Mouse (Mus musculus) MEL (cell line): ENCODE results near the gene Rabl6. TPM values are rescaled to one million over a fixed set of nuclear protein-coding genes. Genes with fewer than 3 reads are reported as not detected.

ENCODE experiments used
- DNase-seq: peaks from one replicate; pipeline ENCODE4 v3.0.0; 2011; ENCODE audit warnings: low read depth, low spot score
- H3K27ac ChIP-seq: 2 replicates; pipeline ENCODE4 v1.5.1; 2012; ENCODE audit warnings: low read depth, mild to moderate bottlenecking, control low read depth, low read length, moderate library complexity; ENCODE audit not compliant: control insufficient read depth
- H3K27me3 ChIP-seq, 2 experiments: fragments of 150-350 bp in 1 of 2; sonication (generic) in 1 of 2; 2 replicates each; pipeline ENCODE4 v1.6.1; 2012; ENCODE audit warnings: low read length in 2 of 2, mild to moderate bottlenecking in 2 of 2, improper control_type of control experiment in 1 of 2, moderate library complexity in 1 of 2; ENCODE audit not compliant: insufficient read depth in 2 of 2, control insufficient read depth in 1 of 2
- H3K36me3 ChIP-seq, 2 experiments: 2 replicates each; pipeline ENCODE4 v1.6.1; 2012 to 2014; ENCODE audit warnings: low read length in 2 of 2, improper control_type of control experiment in 1 of 2, inconsistent platforms in 1 of 2, mild to moderate bottlenecking in 1 of 2; ENCODE audit not compliant: insufficient read depth in 2 of 2, control insufficient read depth in 1 of 2
- H3K4me1 ChIP-seq, 2 experiments: fragments of 150-350 bp in 1 of 2; sonication (generic) in 1 of 2; 2 replicates each; pipeline ENCODE4 v1.6.1; 2012; ENCODE audit warnings: low read length in 2 of 2, improper control_type of control experiment in 1 of 2, mild to moderate bottlenecking in 1 of 2; ENCODE audit not compliant: insufficient read depth in 2 of 2, control insufficient read depth in 1 of 2
- H3K4me3 ChIP-seq, 2 experiments: fragments of 150-350 bp in 1 of 2; sonication (generic) in 1 of 2; 2 replicates each; pipeline ENCODE4 v1.5.1; 2012; ENCODE audit warnings: low read depth in 2 of 2, low read length in 2 of 2, mild to moderate bottlenecking in 2 of 2, moderate library complexity in 2 of 2, control low read depth in 1 of 2, improper control_type of control experiment in 1 of 2; ENCODE audit not compliant: control insufficient read depth in 1 of 2, insufficient read depth in 1 of 2
- H3K79me2 ChIP-seq: 2 replicates; pipeline ENCODE4 v1.6.1; 2012; ENCODE audit warnings: mild to moderate bottlenecking, low read length, moderate library complexity; ENCODE audit not compliant: control insufficient read depth, poor library complexity, insufficient read depth
- H3K9ac ChIP-seq: 2 replicates; pipeline ENCODE4 v1.6.1; 2012; ENCODE audit warnings: low read depth, mild to moderate bottlenecking, control low read depth, low read length, moderate library complexity; ENCODE audit not compliant: control insufficient read depth, poor library complexity, severe bottlenecking
- H3K9me3 ChIP-seq: fragments of 150-350 bp; sonication (generic); replicated peaks from 2 replicates; pipeline ENCODE4 v1.6.1; 2012; ENCODE audit warnings: mild to moderate bottlenecking, low read length, improper control_type of control experiment, moderate library complexity; ENCODE audit not compliant: insufficient read depth
- BHLHE40 ChIP-seq: IDR thresholded peaks from 2 replicates; pipeline ENCODE4 v1.6.1; 2012; ENCODE audit warnings: low read depth, mild to moderate bottlenecking, inconsistent platforms, low read length, improper control_type of control experiment, borderline replicate concordance
- CHD1 ChIP-seq: IDR thresholded peaks from 2 replicates; pipeline ENCODE4 v1.6.1; 2012; ENCODE audit warnings: low read depth, mild to moderate bottlenecking, inconsistent platforms, low read length, improper control_type of control experiment
- CTCF ChIP-seq, 3 experiments: IDR thresholded peaks in 2 of 3; conservative IDR thresholded peaks in 1 of 3; 2 replicates each; pipeline ENCODE4 v1.5.1; 2011 to 2012; ENCODE audit warnings: low read length in 3 of 3, low read depth in 2 of 3, mild to moderate bottlenecking in 2 of 3, improper control_type of control experiment in 1 of 3, inconsistent platforms in 1 of 3, mixed read lengths in 1 of 3, moderate library complexity in 1 of 3; ENCODE audit not compliant: control insufficient read depth in 1 of 3, insufficient read depth in 1 of 3, poor library complexity in 1 of 3, severe bottlenecking in 1 of 3
- ELF1 ChIP-seq: IDR thresholded peaks from 2 replicates; pipeline ENCODE4 v1.6.1; 2014; ENCODE audit warnings: low read depth, mild to moderate bottlenecking, inconsistent platforms, low read length, improper control_type of control experiment, moderate library complexity
- EP300 ChIP-seq, 2 experiments: IDR thresholded peaks; 2 replicates each; pipeline ENCODE4 v1.6.1; 2011; ENCODE audit warnings: improper control_type of control experiment in 2 of 2, low read length in 2 of 2, low read depth in 1 of 2, mild to moderate bottlenecking in 1 of 2
- GATA1 ChIP-seq: IDR thresholded peaks from 2 replicates; pipeline ENCODE4 v1.6.1; 2011; ENCODE audit warnings: low read depth, low read length, improper control_type of control experiment
- HCFC1 ChIP-seq: IDR thresholded peaks from 2 replicates; pipeline ENCODE4 v1.6.1; 2012; ENCODE audit warnings: low read depth, mild to moderate bottlenecking, inconsistent platforms, low read length, improper control_type of control experiment, moderate library complexity
- MAZ ChIP-seq: IDR thresholded peaks from 2 replicates; pipeline ENCODE4 v1.6.1; 2012; ENCODE audit warnings: low read depth, mild to moderate bottlenecking, inconsistent platforms, low read length, improper control_type of control experiment
- MYB ChIP-seq: IDR thresholded peaks from 2 replicates; pipeline ENCODE4 v1.6.1; 2011; ENCODE audit warnings: mild to moderate bottlenecking, low read depth, low read length, improper control_type of control experiment
- MYC ChIP-seq: IDR thresholded peaks from 2 replicates; pipeline ENCODE4 v1.6.1; 2011; ENCODE audit warnings: low read depth, mild to moderate bottlenecking, low read length, improper control_type of control experiment, moderate library complexity
- NRF1 ChIP-seq: IDR thresholded peaks from 2 replicates; pipeline ENCODE4 v1.6.1; 2014; ENCODE audit warnings: low read depth, mild to moderate bottlenecking, inconsistent platforms, low read length, improper control_type of control experiment, moderate library complexity; ENCODE audit not compliant: poor library complexity, insufficient read depth, severe bottlenecking
- POLR2AphosphoS2 ChIP-seq: IDR thresholded peaks from 2 replicates; pipeline ENCODE4 v1.6.1; 2011; ENCODE audit warnings: low read length, improper control_type of control experiment
- RAD21 ChIP-seq: IDR thresholded peaks from 2 replicates; pipeline ENCODE4 v1.6.1; 2011; ENCODE audit warnings: mild to moderate bottlenecking, low read depth, low read length, improper control_type of control experiment
- RCOR1 ChIP-seq: IDR thresholded peaks from 2 replicates; pipeline ENCODE4 v1.6.1; 2012; ENCODE audit warnings: low read depth, mild to moderate bottlenecking, inconsistent platforms, low read length, improper control_type of control experiment
- SIN3A ChIP-seq: IDR thresholded peaks from 2 replicates; pipeline ENCODE4 v1.6.1; 2012; ENCODE audit warnings: low read length, improper control_type of control experiment, inconsistent platforms
- TBP ChIP-seq: IDR thresholded peaks from 2 replicates; pipeline ENCODE4 v1.8.0; 2011; ENCODE audit warnings: low read depth, low read length, improper control_type of control experiment
- USF1 ChIP-seq: IDR thresholded peaks from 2 replicates; pipeline ENCODE4 v1.6.1; 2014; ENCODE audit warnings: low read depth, mild to moderate bottlenecking, inconsistent platforms, low read length, improper control_type of control experiment, moderate library complexity
- ZMIZ1 ChIP-seq: IDR thresholded peaks from 2 replicates; pipeline ENCODE4 v1.6.1; 2012; ENCODE audit warnings: low read depth, mild to moderate bottlenecking, inconsistent platforms, low read length, improper control_type of control experiment, moderate library complexity
- polyA plus RNA-seq, 2 experiments: library from polyadenylated mRNA; stranded (reverse) in 1 of 2; unstranded in 1 of 2; fragments of >175 nt in 1 of 2; fragments of >200 nt in 1 of 2; gene quantifications; 2 replicates each; pipeline versions ENCODE4 v1.2.1 to v1.2.4; 2012; ENCODE audit warnings: low replicate concordance in 2 of 2, low read depth in 1 of 2; ENCODE audit not compliant: insufficient read length in 2 of 2, insufficient read depth in 1 of 2, missing spikeins in 1 of 2
- total RNA-seq: library from RNA; depleted of rRNA; stranded (reverse); fragments of 300-350 nt; gene quantifications from 2 replicates; pipeline ENCODE4 v1.2.3, GENCODE M21; 2012

Gene Rabl6
- total and polyA plus RNA-seq, 3 experiments: 76.9 to 104 (median 84.7) TPM

- peaks cover 0 to 4% of the 10 kb centered on the region in 2 experiments; a peak in 1 of 4 replicates for H3K36me3 ChIP-seq
- TF ChIP-seq ZMIZ1 (no peak), RCOR1 (no peak), EP300 (IDR thresholded peaks at IDR 0.05; ENCODE audit: low read depth in 1 of 2, low read length in 2 of 2) (no peak), MAZ (no peak), MYC (no peak), SIN3A (no peak), MYB (no peak), ELF1 (no peak), USF1 (no peak), TBP (no peak)
- DNase-seq: no peak
- no peaks in the 10 kb centered on the region for H3K9me3 ChIP-seq
- H3K4me1 ChIP-seq: peaks cover 0 to 10% of the 10 kb centered on the region in 2 experiments; a peak in 1 of 4 replicates
- no peak overlapping the region for H3K9ac ChIP-seq
- H3K27me3 ChIP-seq: no peaks in the 10 kb centered on the region
- H3K79me2 ChIP-seq: peaks cover 7% of the 10 kb centered on the region
- no peak overlapping the region for H3K4me3 ChIP-seq
- H3K27ac ChIP-seq: no peak overlapping the region
Observed at GRCm38 (mm10) chr2:25573068-25573467, 35.3 kb downstream of the Rabl6 start.

DNA sequence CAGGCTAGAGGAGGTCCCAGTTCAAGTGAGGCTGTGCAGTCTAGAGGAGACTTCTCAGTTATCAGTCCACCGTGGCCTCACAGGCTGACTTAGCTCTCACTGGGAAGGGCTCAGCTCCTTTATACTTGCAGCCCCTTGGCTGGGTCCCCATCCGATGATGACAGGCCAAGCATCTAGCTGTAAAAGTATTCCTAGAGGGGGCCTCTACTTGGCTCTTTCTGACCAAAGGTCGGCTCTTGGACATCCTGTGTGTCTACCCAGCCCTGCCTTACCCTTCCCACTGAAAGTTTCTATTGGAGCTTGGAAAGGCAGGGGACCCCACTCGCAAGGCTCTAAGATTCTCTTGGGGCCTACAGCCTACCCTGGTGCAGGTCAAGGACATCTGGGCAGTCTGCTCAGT is 37.1 kb downstream of the Rabl6 start:
- no peak for TF ChIP-seq RAD21
- TF ChIP-seq POLR2AphosphoS2: no peak
- TF ChIP-seq TBP: no peak
- TF ChIP-seq BHLHE40: no peak
- TF ChIP-seq HCFC1: no peak
- no peak for TF ChIP-seq NRF1
- TF ChIP-seq GATA1: no peak
- no peak for TF ChIP-seq CTCF (IDR thresholded peaks at IDR 0.05 in 2 of 3, conservative IDR thresholded peaks at IDR 0.05 in 1 of 3; ENCODE audit: control insufficient read depth in 1 of 3, insufficient read depth in 1 of 3, low read depth in 2 of 3, low read length in 3 of 3, poor library complexity in 1 of 3, severe bottlenecking in 1 of 3)
- TF ChIP-seq CHD1: no peak
- Histone ChIP-seq H3K9me3 (no peaks in the 10 kb centered on the region), H3K4me3 (no peak overlapping the region), H3K36me3 (peaks cover 0 to 4% of the 10 kb centered on the region in 2 experiments; a peak in 1 of 4 replicates), H3K79me2 (peaks cover 7% of the 10 kb centered on the region), H3K27ac (no peak overlapping the region), H3K4me1 (peaks cover 0 to 8% of the 10 kb centered on the region in 2 experiments; a peak in 1 of 4 replicates), H3K27me3 (no peaks in the 10 kb centered on the region), H3K9ac (no peak overlapping the region)
- DNase-seq: no peak
